Mouse (Mus musculus) testis, postnatal 14 days (tissue): Measurements from ENCODE around the gene 4933405L10Rik.

Experiments
- DNase-seq: peaks from one replicate; pipeline ENCODE4 v3.0.0; 2021; ENCODE audit warnings: low spot score

Gene 4933405L10Rik

GRCm38 (mm10) chr8:105754688-105755087, 47.2 kb downstream of the 4933405L10Rik start:
- DNase-seq, result no peak

- no peak for DNase-seq
Observed at GRCm38 (mm10) chr8:105757796-105758276, 50.4 kb downstream of the 4933405L10Rik start.

GRCm38 (mm10) chr8:105758277-105759108, 51.0 kb downstream of the 4933405L10Rik start, which contains the start of gene Gfod2:
Gene Gfod2 (minus strand): TSS chr8:105758664.
- DNase-seq, result peak; percentile 97
